Mouse (Mus musculus): ENCODE data around the gene Nav1. TPM values are rescaled to one million over a fixed set of nuclear protein-coding genes. Genes with fewer than 3 reads are reported as not detected.
A peak's percentile ranks its signal among the peaks of the same experiment; 100 is the strongest.

Nav1 gene
- 10 to 100 TPM; 11.3 to 17.1 TPM for total RNA-seq (2021)
- long read RNA-seq, experiment 1, partial matches to known transcripts = 0 of 1 reads
- long read RNA-seq, experiment 1, other reads (novel, unspliced or antisense) = 1 of 1 reads
- long read RNA-seq, experiment 2 = 0 reads

- DNase-seq = no peak
Observed at GRCm38 (mm10) chr1:135607019-135607418, at the start of gene Nav1. Gene Nav1, minus strand, starts transcription at chr1:135607295.

- no peak for DNase-seq
Observed at GRCm38 (mm10) chr1:135653909-135654308, 46.8 kb upstream of the Nav1 start.

DNA sequence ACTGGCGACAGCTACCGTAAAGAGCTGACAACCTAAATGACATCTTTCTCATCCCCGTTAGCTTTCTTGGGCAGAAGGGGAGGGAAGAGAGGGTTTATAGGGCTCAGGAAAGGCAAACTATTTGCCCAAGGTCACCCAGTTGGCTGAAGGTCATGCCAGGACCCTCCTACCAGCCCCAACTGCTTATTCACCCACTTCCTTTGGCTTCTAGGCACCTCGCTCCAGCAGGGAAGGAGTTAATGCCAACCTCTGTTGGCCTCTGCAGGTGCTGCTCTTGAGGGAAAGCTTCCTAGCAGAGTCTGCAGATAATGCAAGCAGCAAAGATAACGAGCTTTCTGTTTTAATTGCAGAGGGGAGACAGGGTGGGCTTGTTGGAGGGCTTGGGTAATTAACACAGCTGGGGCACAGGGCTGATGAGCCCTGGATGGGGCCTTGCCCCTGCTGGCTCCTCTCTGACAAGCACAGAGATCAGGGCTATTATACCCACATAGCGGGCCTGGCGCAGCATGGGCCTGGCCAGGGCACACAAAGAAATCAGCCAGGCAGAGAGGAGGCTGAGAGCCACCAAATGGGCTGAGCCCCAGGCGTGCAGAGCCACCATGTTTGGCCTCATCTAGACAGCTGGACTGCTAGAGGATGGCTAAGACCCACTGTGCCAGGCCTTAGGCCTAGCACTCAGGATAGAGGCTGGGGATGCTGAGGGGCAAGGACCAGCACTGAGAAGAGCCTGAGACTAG is 38.5 kb upstream of the Nav1 start:
- no peak for DNase-seq

- peak; percentile 39 to 51 for DNase-seq
Observed at GRCm38 (mm10) chr1:135644110-135644509, 37.0 kb upstream of the Nav1 start.

- DNase-seq = no peak
Observed at GRCm38 (mm10) chr1:135643691-135644090, 36.6 kb upstream of the Nav1 start.

DNA sequence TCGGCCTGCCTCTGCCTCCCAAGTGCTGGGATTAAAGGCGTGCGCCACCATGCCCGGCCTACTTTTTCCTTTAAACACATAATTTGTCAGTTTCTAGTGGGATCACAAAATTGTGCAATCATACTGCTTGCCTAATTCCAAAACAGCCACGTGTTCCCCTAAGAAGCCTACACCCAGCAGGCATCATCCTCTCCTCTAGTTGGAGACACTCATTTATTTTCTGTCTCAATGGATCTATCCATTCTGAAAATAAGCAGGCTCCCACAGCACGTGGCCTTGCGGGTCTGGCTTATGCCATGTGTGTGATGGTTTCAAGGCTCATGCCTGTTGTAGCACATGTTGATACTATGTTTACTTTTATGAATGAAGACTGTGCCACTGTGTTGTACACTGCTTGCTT is 32.8 kb upstream of the Nav1 start:
- no peak for DNase-seq

GRCm38 (mm10) chr1:135639093-135639492 is 32.0 kb upstream of the Nav1 start:
- no peak for DNase-seq

- DNase-seq = no peak
Observed at GRCm38 (mm10) chr1:135637574-135638008, 30.5 kb upstream of the Nav1 start.

GRCm38 (mm10) chr1:135636111-135636511 is 29.0 kb upstream of the Nav1 start:
- no peak for DNase-seq

DNA sequence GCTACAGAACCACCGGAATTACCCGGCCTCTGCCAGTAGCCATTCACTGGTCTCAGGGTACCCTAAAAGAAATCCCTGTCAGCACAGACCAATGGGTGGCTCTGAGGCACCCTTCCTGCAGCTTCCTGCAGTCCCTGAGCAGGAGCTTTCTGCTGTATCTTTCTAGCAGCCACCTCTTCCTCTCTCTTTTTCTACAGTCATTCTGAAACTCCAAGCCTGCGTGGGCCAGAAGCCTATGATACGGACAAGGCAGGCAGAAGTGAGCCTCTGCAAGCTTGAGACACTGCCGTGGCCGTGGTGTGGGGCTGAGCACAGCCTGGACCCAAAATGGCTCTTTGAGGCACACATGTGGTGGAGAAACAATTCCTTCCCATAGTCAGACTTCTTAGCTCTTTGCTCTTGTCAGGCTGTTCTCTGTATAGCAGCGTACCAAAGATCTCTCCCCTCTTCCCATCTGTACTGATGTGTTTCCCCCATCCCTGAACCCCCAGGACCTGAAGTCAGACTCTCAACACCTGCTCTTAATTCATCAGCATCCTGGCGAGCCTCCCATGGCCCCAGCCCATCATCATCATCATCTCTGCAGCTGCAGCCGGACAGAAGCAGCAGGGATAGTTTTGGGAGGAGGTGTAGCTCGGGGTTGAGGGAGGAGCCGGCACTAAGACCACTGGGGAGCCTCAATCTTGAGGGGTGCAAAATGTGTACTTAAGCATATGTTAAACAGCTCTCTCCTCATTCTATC is 28.4 kb upstream of the Nav1 start:
- DNase-seq = no peak

- peak; percentile 48 to 69 for DNase-seq
Observed at GRCm38 (mm10) chr1:135634791-135635190, 27.7 kb upstream of the Nav1 start.

DNA sequence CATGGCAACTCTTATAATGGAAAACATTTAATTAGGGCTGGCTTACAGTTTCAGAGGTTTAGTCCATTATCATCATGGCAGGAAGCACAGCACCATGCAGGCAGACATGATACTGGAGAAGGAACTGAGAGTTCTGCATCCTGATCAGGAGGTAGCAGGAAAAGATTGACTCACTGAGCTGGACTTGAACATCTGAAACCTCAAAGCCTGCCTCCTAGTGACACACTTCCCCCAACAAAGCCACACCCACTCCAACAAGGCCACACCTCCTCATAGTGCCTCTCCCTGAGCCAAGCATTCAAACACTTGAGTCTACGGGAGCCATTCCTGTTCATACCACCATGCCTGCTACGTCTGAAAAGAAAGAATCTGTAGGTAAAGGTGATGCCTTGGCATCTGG is 26.8 kb upstream of the Nav1 start:
- no peak for DNase-seq

GRCm38 (mm10) chr1:135633478-135633877 is 26.4 kb upstream of the Nav1 start:
- no peak for DNase-seq

DNA sequence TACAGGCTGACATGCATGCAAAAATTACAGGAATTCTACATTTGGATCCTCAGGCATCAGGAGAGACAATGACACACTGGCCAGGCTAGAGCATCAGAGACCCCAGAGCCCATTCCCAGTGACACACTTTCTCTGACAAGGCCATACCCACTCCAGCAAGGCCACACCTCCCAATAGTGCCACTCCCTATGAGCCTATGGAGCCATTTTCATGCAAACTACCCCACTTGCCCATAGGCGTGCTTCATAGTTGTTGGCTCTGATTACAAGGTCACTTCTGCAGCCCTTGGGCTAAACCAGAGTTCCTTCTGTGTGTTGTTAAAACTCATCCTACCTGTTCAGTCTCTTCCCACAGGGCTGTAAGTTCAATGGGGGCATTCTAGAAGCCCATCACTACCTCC is 25.1 kb upstream of the Nav1 start:
- DNase-seq = no peak

- DNase-seq = peak; percentile 79 to 89
Observed at GRCm38 (mm10) chr1:135631515-135631914, 24.4 kb upstream of the Nav1 start.

DNA sequence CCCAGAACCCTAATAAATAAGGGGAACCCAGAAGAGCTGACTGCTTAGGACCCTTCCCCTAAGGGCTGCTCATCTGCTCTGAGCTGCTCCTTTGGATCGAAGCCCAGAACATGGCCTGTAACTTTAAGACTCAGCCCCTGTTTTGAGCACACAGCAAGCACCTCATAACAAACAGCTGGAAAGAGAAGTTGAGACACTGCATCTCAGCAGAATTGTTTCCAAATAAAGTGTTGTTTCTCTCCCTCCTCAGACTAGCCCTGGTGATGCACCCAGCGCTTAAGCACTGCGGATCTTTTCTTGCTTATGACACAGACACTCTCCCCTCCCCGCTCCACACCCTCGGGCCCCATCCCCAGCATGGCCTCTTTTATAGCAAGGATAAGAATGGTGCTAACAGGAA is 22.8 kb upstream of the Nav1 start:
- no peak for DNase-seq

DNA sequence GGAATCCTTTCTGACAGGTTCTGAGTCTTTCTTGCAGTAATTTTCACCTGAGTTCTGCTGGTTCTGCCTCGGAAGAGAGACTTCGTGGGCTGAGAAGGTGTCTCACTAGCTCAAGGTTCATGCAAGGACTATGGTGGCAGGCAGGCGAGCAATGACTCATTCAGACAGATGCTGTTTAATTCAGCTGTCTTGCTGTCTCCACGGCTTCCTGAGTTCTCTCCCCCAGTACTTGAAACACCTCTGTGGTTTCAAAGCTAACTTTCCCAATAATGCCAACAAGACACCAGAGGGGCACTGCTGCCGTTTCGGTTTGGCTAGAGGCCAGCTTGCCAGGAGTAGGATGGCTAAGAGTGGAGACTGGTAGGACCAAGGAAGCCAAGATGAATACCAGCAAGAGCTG is 19.1 kb upstream of the Nav1 start:
- no peak for DNase-seq

DNA sequence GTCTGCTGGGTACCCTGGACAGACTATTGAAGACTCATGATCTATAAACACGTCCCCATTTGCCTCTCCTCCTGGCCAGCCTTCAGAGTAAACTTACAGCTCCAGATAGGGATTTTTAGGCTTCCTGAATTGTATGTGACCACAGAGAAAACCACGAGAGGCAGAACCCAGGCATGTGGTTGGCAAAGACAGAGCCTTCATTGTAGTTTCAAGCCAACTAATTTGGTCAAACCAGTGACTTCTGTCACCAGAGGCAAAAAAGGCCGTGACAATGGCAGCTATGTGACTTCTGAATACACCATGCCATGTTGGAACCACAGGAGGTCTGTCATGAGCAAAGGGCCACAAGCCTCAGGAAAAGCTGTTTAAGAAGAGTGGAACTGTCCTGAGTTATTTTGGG is 18.6 kb upstream of the Nav1 start:
- DNase-seq = no peak

DNA sequence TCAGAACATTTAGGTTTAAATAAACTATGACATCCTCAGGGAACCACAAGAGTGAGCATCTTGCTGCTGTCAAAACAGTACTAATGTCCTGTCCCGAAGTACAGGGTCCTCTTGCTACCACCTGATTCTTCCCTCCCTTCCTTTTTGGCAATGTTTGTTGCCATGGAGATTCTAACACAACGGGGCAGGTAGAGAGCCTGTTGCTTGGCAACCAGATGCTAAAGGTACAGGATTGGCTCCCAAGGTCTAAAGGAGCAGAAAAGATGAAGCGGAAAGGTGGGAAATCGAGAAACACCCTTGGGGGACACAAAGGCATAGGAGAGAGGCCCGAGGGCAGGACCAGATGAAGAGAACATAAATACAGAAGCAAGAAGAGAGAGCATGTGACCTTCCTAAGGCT is 17.6 kb upstream of the Nav1 start:
- DNase-seq = no peak

GRCm38 (mm10) chr1:135623136-135623535 is 16.0 kb upstream of the Nav1 start:
- DNase-seq = no peak

DNA sequence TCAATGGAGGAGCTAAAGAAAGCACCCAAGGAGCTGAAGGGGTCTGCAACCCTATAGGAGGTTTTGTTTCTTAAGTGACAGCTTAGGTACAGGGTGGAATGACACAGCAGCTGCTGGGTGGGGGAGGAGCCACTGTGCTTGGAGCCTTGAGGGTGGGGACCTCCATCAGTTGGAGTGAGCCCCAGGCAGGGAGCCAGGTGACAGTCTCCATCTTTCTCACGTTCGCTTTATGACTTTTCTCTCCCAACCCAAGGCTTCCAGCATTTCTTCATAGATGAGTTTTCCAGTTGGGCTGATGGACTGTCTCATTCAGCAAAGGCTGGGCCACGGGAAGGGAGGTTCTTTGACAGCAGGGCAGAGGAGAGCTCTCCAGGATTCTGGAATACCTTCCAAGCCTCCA is 14.2 kb upstream of the Nav1 start:
- no peak for DNase-seq

GRCm38 (mm10) chr1:135619932-135620391 is 12.9 kb upstream of the Nav1 start:
- no peak for DNase-seq

DNA sequence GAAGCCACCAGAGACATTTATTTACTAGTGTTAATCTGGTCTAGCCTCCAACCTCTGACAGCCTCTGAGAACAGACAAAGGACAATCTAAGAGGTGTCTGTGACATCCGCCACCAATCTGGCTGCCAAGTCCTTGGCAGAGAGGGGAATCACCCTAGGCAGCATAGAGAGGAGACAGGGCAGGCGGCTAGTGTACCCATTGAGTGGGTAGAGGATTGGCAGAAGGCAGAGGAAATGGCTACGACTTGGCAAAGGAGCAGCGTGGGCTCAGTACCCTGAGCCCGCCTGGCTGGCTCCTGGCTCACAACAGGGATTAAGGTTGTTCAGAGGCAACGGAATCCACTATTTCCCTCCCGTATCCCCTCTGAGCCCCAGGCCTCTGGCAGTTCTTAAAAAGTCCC is 12.0 kb upstream of the Nav1 start:
- no peak for DNase-seq

Data from adrenal gland, postnatal 36 days (tissue).